Mouse (Mus musculus) megakaryocyte-erythroid progenitor cell, adult 5-6 weeks (primary cell): ENCODE results near the gene C8g. TPM values are rescaled to one million over a fixed set of nuclear protein-coding genes. Genes with fewer than 3 reads are reported as not detected.

Experiments used
- total RNA-seq, 2 experiments: library from RNA; stranded (forward) in 1 of 2; stranded (reverse) in 1 of 2; fragments of 200-1000, 215-1000 nt in 1 of 2; fragments of >200 nt in 1 of 2; fragmentation: Nextera tagmentation in 1 of 2; gene quantifications; 2 replicates each; pipeline ENCODE4 v1.2.3; 2014 to 2017

Gene C8g
- total RNA-seq, 2 experiments from 2014 or later: 0.63 to 3.3 TPM

Other genes starting within 250 kb of the C8g start
Only the 30 nearest of the 36 such genes appear.
- not detected in 2 replicates for gene Lrrc26, start 211.8 kb downstream of the C8g start, total RNA-seq (2014; fragmentation: Nextera tagmentation)
- gene Lrrc26, start 211.8 kb downstream of the C8g start, total RNA-seq (2017): not detected in 2 replicates
- gene Grin1, start 182.5 kb downstream of the C8g start, total RNA-seq (2014; fragmentation: Nextera tagmentation): not detected in 2 replicates
- gene Grin1, start 182.5 kb downstream of the C8g start, total RNA-seq (2017): not detected in 2 replicates
- 37.1 and 38.9 TPM in 2 replicates for gene Man1b1, start 169.4 kb downstream of the C8g start, total RNA-seq (2014; fragmentation: Nextera tagmentation)
- gene Man1b1, start 169.4 kb downstream of the C8g start, total RNA-seq (2017): 31.8 and 82.7 TPM in 2 replicates
- 9.5 and 16.6 TPM in 2 replicates for gene Dpp7, start 145.4 kb downstream of the C8g start, total RNA-seq (2014; fragmentation: Nextera tagmentation)
- gene Dpp7, start 145.4 kb downstream of the C8g start, total RNA-seq (2017): 22.0 and 59.0 TPM in 2 replicates
- 9.7 and 12.7 TPM in 2 replicates for gene Uap1l1, start 136.0 kb downstream of the C8g start, total RNA-seq (2014; fragmentation: Nextera tagmentation)
- gene Uap1l1, start 136.0 kb downstream of the C8g start, total RNA-seq (2017): 2.0 and 2.5 TPM in 2 replicates
- gene Sapcd2, start 129.4 kb downstream of the C8g start, total RNA-seq (2014; fragmentation: Nextera tagmentation): 18.4 and 19.0 TPM in 2 replicates
- 4.9 and 7.1 TPM in 2 replicates for gene Sapcd2, start 129.4 kb downstream of the C8g start, total RNA-seq (2017)
- not detected in 2 replicates for gene Entpd2, start 105.8 kb downstream of the C8g start, total RNA-seq (2014; fragmentation: Nextera tagmentation)
- gene Entpd2, start 105.8 kb downstream of the C8g start, total RNA-seq (2017): not detected in 2 replicates
- not detected in 2 replicates for gene Npdc1, start 102.4 kb downstream of the C8g start, total RNA-seq (2014; fragmentation: Nextera tagmentation)
- gene Npdc1, start 102.4 kb downstream of the C8g start, total RNA-seq (2017): not detected in 2 replicates
- 3.4 and 6.3 TPM in 2 replicates for gene Fut7, start 78.5 kb downstream of the C8g start, total RNA-seq (2014; fragmentation: Nextera tagmentation)
- gene Fut7, start 78.5 kb downstream of the C8g start, total RNA-seq (2017): 4.5 and 4.9 TPM in 2 replicates
- gene Abca2, start 73.0 kb downstream of the C8g start, total RNA-seq (2014; fragmentation: Nextera tagmentation): 34.7 and 38.3 TPM in 2 replicates
- gene Abca2, start 73.0 kb downstream of the C8g start, total RNA-seq (2017): 10.8 and 13.1 TPM in 2 replicates
- gene Clic3, start 44.9 kb downstream of the C8g start, total RNA-seq (2014; fragmentation: Nextera tagmentation): not detected in 2 replicates
- not detected in 2 replicates for gene Clic3, start 44.9 kb downstream of the C8g start, total RNA-seq (2017)
- gene Paxx, start 40.6 kb downstream of the C8g start, total RNA-seq (2014; fragmentation: Nextera tagmentation): 34.5 and 36.3 TPM in 2 replicates
- 17.9 and 25.9 TPM in 2 replicates for gene Paxx, start 40.6 kb downstream of the C8g start, total RNA-seq (2017)
- not detected in 2 replicates for gene Ptgds, start 31.7 kb downstream of the C8g start, total RNA-seq (2014; fragmentation: Nextera tagmentation)
- not detected in 2 replicates for gene Ptgds, start 31.7 kb downstream of the C8g start, total RNA-seq (2017)
- gene Lcn12, start 7.8 kb downstream of the C8g start, total RNA-seq (2014; fragmentation: Nextera tagmentation): not detected in 2 replicates
- not detected in 2 replicates for gene Lcn12, start 7.8 kb downstream of the C8g start, total RNA-seq (2017)
- gene Fbxw5, start 969 bp downstream of the C8g start, total RNA-seq (2014; fragmentation: Nextera tagmentation): 50.4 and 64.5 TPM in 2 replicates
- gene Fbxw5, start 969 bp downstream of the C8g start, total RNA-seq (2017): 24.0 and 28.9 TPM in 2 replicates
- 19.2 and 22.4 TPM in 2 replicates for gene Traf2, start 45.2 kb upstream of the C8g start, total RNA-seq (2014; fragmentation: Nextera tagmentation)
- 13.7 and 14.3 TPM in 2 replicates for gene Traf2, start 45.2 kb upstream of the C8g start, total RNA-seq (2017)
- 151 and 209 TPM in 2 replicates for gene Edf1, start 56.1 kb upstream of the C8g start, total RNA-seq (2014; fragmentation: Nextera tagmentation)
- gene Edf1, start 56.1 kb upstream of the C8g start, total RNA-seq (2017): 60.9 and 105 TPM in 2 replicates
- 6.5 and 8.1 TPM in 2 replicates for gene Mamdc4, start 73.1 kb upstream of the C8g start, total RNA-seq (2014; fragmentation: Nextera tagmentation)
- gene Mamdc4, start 73.1 kb upstream of the C8g start, total RNA-seq (2017): 0.38 and 2.0 TPM in 2 replicates
- 36.5 and 43.2 TPM in 2 replicates for gene Phpt1, start 73.5 kb upstream of the C8g start, total RNA-seq (2014; fragmentation: Nextera tagmentation)
- gene Phpt1, start 73.5 kb upstream of the C8g start, total RNA-seq (2017): 19.1 and 25.2 TPM in 2 replicates
- not detected in 2 replicates for gene Ajm1, start 80.0 kb upstream of the C8g start, total RNA-seq (2014; fragmentation: Nextera tagmentation)
- gene Ajm1, start 80.0 kb upstream of the C8g start, total RNA-seq (2017): 0.09 TPM in 1 of 2 replicates, not detected in the other
- 55.8 and 58.7 TPM in 2 replicates for gene Rabl6, start 106.8 kb upstream of the C8g start, total RNA-seq (2014; fragmentation: Nextera tagmentation)
- gene Rabl6, start 106.8 kb upstream of the C8g start, total RNA-seq (2017): 58.5 and 92.0 TPM in 2 replicates
- not detected in 2 replicates for gene Ccdc183, start 116.0 kb upstream of the C8g start, total RNA-seq (2014; fragmentation: Nextera tagmentation)
- not detected in 2 replicates for gene Ccdc183, start 116.0 kb upstream of the C8g start, total RNA-seq (2017)
- 2.1 and 3.0 TPM in 2 replicates for gene Tmem141, start 120.3 kb upstream of the C8g start, total RNA-seq (2014; fragmentation: Nextera tagmentation)
- 3.7 and 5.9 TPM in 2 replicates for gene Tmem141, start 120.3 kb upstream of the C8g start, total RNA-seq (2017)
- gene Fcna, start 126.3 kb upstream of the C8g start, total RNA-seq (2014; fragmentation: Nextera tagmentation): not detected in 2 replicates
- gene Fcna, start 126.3 kb upstream of the C8g start, total RNA-seq (2017): not detected in 2 replicates
- not detected in 2 replicates for gene Lcn8, start 151.4 kb upstream of the C8g start, total RNA-seq (2014; fragmentation: Nextera tagmentation)
- not detected in 2 replicates for gene Lcn8, start 151.4 kb upstream of the C8g start, total RNA-seq (2017)
- not detected in 2 replicates for gene Lcn5, start 156.2 kb upstream of the C8g start, total RNA-seq (2014; fragmentation: Nextera tagmentation)
- not detected in 2 replicates for gene Lcn5, start 156.2 kb upstream of the C8g start, total RNA-seq (2017)
- not detected in 2 replicates for gene Lcn6, start 175.1 kb upstream of the C8g start, total RNA-seq (2014; fragmentation: Nextera tagmentation)
- not detected in 2 replicates for gene Lcn6, start 175.1 kb upstream of the C8g start, total RNA-seq (2017)
- gene Lcn10, start 181.0 kb upstream of the C8g start, total RNA-seq (2014; fragmentation: Nextera tagmentation): not detected in 2 replicates
- not detected in 2 replicates for gene Lcn10, start 181.0 kb upstream of the C8g start, total RNA-seq (2017)
- gene Obp2a, start 198.3 kb upstream of the C8g start, total RNA-seq (2014; fragmentation: Nextera tagmentation): not detected in 2 replicates
- gene Obp2a, start 198.3 kb upstream of the C8g start, total RNA-seq (2017): not detected in 2 replicates
- gene Bmyc, start 205.0 kb upstream of the C8g start, total RNA-seq (2014; fragmentation: Nextera tagmentation): 2.8 and 7.9 TPM in 2 replicates
- 2.4 and 2.5 TPM in 2 replicates for gene Bmyc, start 205.0 kb upstream of the C8g start, total RNA-seq (2017)